Comparison of ENCODE assay signal across 15 mouse cellular contexts in genomic region chr2:92477672-92478312, GRCm38 (mm10). TPM values are rescaled to one million over a fixed set of nuclear protein-coding genes. Genes with fewer than 3 reads are reported as not detected.
DNase-seq lines count a peak whose midpoint lies in the region; ATAC-seq and TF ChIP-seq lines count a peak whose summit lies in the region.
"Had no signal": no experiment of that assay in that cellular context is flagged by ENCODE, and none has a peak within 500 bp of the region (broad histone marks: within the 10 kb centered on the region; RNA-seq: fewer than 3 reads in every experiment).

No protein-coding gene starts in this region.

- H3K27me3 ChIP-seq in heart, embryonic 16.5 days (ENCODE audit: control insufficient read depth, insufficient read depth, low read length): peaks cover under 1% of the 10 kb centered on the region; the same call in 1 of the 2 replicates
- no peaks in the 10 kb centered on the region for H3K27me3 ChIP-seq in lung, embryonic 14.5 days (ENCODE audit: insufficient read depth, low read length)

- TF ChIP-seq CTCF in lung, embryonic 14.5 days (IDR thresholded peaks at IDR 0.05; ENCODE audit: low read depth): no peak

- WGBS in heart, embryonic 16.5 days: 57% methylated on average over 12 of the region's 12 CpGs
- 56% methylated on average over 12 of the region's 12 CpGs for WGBS in lung, embryonic 14.5 days

- no peak overlapping the region for H3K4me2 ChIP-seq in heart, embryonic 16.5 days (ENCODE audit: low read depth, low read length)
- H3K4me2 ChIP-seq in lung, embryonic 14.5 days: no peak overlapping the region
- H3K4me2 ChIP-seq: liver, embryonic 13.5 days had no signal

- no peaks in the 10 kb centered on the region for H3K36me3 ChIP-seq in heart, embryonic 16.5 days (ENCODE audit: control insufficient read depth, insufficient read depth)
- no peaks in the 10 kb centered on the region for H3K36me3 ChIP-seq in lung, embryonic 14.5 days (ENCODE audit: insufficient read depth)
- H3K36me3 ChIP-seq: heart, embryonic 10.5 days; liver, embryonic 13.5 days had no signal

- DNase-seq in heart, adult 11 months: no peak
- DNase-seq in lung, embryonic 14.5 days: peak; percentile 48
- no peak for DNase-seq in lung, postnatal 25 days (ENCODE audit: low spot score)
- DNase-seq in lung, postnatal 10 days: peak; percentile 57
- DNase-seq in testis, postnatal 14 days (ENCODE audit: low spot score): peak; percentile 36
- DNase-seq in frontal cortex, postnatal 14 days (ENCODE audit: low spot score in 2 of 2): no peak
- DNase-seq: adrenal gland, postnatal 10 days; cerebellum, adult 11 months; liver, embryonic 13.5 days; midbrain, embryonic 14.5 days; thymus, adult 18-20 months had no signal

- H3K9me3 ChIP-seq in heart, embryonic 16.5 days (replicated peaks; ENCODE audit: control insufficient read depth, low read length): peaks cover 3% of the 10 kb centered on the region; the same call in 1 of the 2 replicates
- H3K9me3 ChIP-seq in lung, embryonic 14.5 days (ENCODE audit: low read depth, low read length): no peaks in the 10 kb centered on the region
- H3K9me3 ChIP-seq: heart, embryonic 10.5 days; liver, embryonic 13.5 days had no signal

- H3K9ac ChIP-seq in heart, embryonic 16.5 days (ENCODE audit: low read length): no peak overlapping the region
- H3K9ac ChIP-seq in lung, embryonic 14.5 days: no peak overlapping the region
- H3K9ac ChIP-seq: liver, embryonic 13.5 days had no signal

- ATAC-seq in heart, embryonic 16.5 days (replicated peaks; ENCODE audit: extremely low read depth, insufficient read depth, low FRiP score): peak; percentile 55; the same call in 1 of the 2 replicates
- ATAC-seq in lung, embryonic 14.5 days (ENCODE audit: insufficient read depth): peak; percentile 77
- ATAC-seq in granulocyte monocyte progenitor cell, adult 5-6 weeks (replicated peaks; ENCODE audit: poor library complexity, severe bottlenecking): no peak
- ATAC-seq: forebrain, embryonic 16.5 days had no signal

- 0 out of 2 replicates have a peak overlapping the region, but pooled peaks have one; percentile 53 for H3K27ac ChIP-seq in heart, embryonic 16.5 days (ENCODE audit: low read length)
- H3K27ac ChIP-seq in lung, embryonic 14.5 days (ENCODE audit: low read depth): no peak overlapping the region; the same call in 1 of the 2 replicates
- H3K27ac ChIP-seq: heart, embryonic 10.5 days; liver, embryonic 13.5 days had no signal

- no peak overlapping the region for H3K4me3 ChIP-seq in heart, embryonic 16.5 days (ENCODE audit: low read length)
- H3K4me3 ChIP-seq in lung, embryonic 14.5 days (ENCODE audit: low read depth, low read length): no peak overlapping the region
- H3K4me3 ChIP-seq: heart, embryonic 10.5 days; liver, embryonic 13.5 days had no signal

- peaks cover 6% of the 10 kb centered on the region; the same call in 1 of the 2 replicates for H3K4me1 ChIP-seq in heart, embryonic 16.5 days (ENCODE audit: control insufficient read depth, insufficient read depth, low read length)
- no peaks in the 10 kb centered on the region for H3K4me1 ChIP-seq in lung, embryonic 14.5 days (ENCODE audit: insufficient read depth)
- H3K4me1 ChIP-seq: heart, embryonic 10.5 days had no signal

RNA-seq across cellular contexts. Expression of gene Slc35c1, which starts 17.5 kb away (rescaled TPM):
- 9.9 and 12.9 TPM in 2 replicates for polyA plus RNA-seq in heart, embryonic 16.5 days (2015; fragmentation: Nextera tagmentation; extraction: Ambion mirVana)
- 14.7 and 16.9 TPM in 2 replicates for polyA plus RNA-seq in lung, embryonic 14.5 days (2014; fragmentation: Nextera tagmentation; extraction: Ambion mirVana)
- 84.7 and 86.6 TPM in 2 replicates for total RNA-seq in granulocyte monocyte progenitor cell, adult 5-6 weeks (2014; fragmentation: Nextera tagmentation)
- total RNA-seq in granulocyte monocyte progenitor cell, adult 5-6 weeks (2017): 23.4 and 23.8 TPM in 2 replicates

RNA-seq across cellular contexts. Expression of gene Cry2, which starts 43.9 kb away (rescaled TPM):
- polyA plus RNA-seq in heart, embryonic 16.5 days (2015; fragmentation: Nextera tagmentation; extraction: Ambion mirVana): 18.4 and 18.6 TPM in 2 replicates
- 19.9 and 22.0 TPM in 2 replicates for polyA plus RNA-seq in lung, embryonic 14.5 days (2014; fragmentation: Nextera tagmentation; extraction: Ambion mirVana)
- total RNA-seq in granulocyte monocyte progenitor cell, adult 5-6 weeks (2014; fragmentation: Nextera tagmentation): 12.3 and 15.8 TPM in 2 replicates
- total RNA-seq in granulocyte monocyte progenitor cell, adult 5-6 weeks (2017): 8.4 and 8.7 TPM in 2 replicates

Comparison
In these comparisons a context has a peak if more than half of its experiments do, and no peak if none do; other contexts are left out.
1. DNase-seq: peak in lung, embryonic 14.5 days (single experiment), lung, postnatal 10 days (single experiment) and testis, postnatal 14 days (single experiment); none in heart, adult 11 months (single experiment), lung, postnatal 25 days (single experiment) and frontal cortex, postnatal 14 days (0 of 2).